Mouse (Mus musculus): Measurements from ENCODE around the gene Gm26897. TPM values are rescaled to one million over a fixed set of nuclear protein-coding genes. Genes with fewer than 3 reads are reported as not detected.

Gene Gm26897
- polyA plus RNA-seq (2012; rRNA removed): not detected in 2 replicates

DNA sequence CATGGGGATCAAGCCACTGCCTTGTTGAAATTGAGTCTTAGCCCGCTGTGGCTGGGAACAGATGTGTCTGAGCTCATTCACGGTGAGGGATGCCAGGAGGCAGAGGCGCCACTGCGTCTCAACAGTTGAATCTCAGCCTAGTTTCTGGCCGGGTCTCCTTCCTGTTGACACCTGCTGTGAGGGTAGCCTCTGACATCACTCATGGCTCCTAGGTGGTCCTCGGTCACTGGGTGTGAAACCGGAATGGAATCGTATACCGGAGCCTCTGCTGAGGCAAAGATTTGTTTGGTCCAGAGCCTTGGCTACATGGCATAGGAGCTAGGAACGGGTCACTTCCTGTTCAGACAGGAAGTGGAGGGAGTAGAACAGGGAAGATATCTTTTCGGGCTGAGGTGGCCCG is at the start of gene Gm26897:
Gm26897 (plus strand) TSS at position 74 of the 400 bp plus-strand sequence.
- no peak for DNase-seq (ENCODE audit: low read depth, low spot score)
- WGBS: 87% methylated on average over 12 of the region's 12 CpGs

DNA sequence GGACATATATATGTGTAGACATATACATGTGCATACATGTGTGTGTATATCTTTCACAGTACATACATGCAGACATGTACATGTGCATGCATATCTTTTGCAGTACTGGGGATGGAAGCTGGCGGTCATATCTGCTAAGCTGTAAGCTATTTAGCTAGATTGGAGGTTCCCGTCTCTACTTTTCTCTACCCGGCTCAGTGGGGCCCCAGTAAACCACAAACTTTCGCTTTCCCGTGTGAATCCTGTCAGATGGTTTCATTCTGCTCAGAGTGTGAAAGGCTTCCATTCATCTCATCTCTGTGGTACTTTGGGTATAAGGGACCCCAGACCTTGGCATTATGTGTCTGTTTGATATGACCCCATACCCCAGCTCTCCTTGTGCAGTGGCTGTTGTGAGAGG is 46.4 kb upstream of the Gm26897 start:
- DNase-seq (ENCODE audit: low read depth, low spot score): no peak
- 68% methylated on average over 5 of the region's 5 CpGs for WGBS

DNA sequence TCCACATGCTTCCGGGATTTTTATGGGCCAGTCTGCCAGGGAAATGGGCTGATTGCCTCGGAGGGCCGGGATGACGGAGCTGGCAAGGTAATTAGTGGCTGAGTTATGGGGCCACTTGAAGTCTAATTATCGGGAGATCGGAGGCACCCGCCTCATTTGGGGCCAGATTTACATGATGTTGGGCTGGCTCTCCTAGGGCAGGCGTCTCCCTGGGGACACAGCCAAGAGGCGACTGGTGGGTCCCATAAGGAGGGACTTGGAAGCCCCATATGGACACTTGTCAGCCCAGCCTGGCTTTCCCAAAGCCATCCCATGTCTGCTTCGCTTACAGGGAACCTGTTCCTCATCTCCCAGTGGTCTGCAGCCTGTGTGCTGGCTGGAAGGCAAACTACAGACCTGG is 45.1 kb upstream of the Gm26897 start:
- DNase-seq (ENCODE audit: low read depth, low spot score): no peak
- 48% methylated on average over 10 of the region's 10 CpGs for WGBS

DNA sequence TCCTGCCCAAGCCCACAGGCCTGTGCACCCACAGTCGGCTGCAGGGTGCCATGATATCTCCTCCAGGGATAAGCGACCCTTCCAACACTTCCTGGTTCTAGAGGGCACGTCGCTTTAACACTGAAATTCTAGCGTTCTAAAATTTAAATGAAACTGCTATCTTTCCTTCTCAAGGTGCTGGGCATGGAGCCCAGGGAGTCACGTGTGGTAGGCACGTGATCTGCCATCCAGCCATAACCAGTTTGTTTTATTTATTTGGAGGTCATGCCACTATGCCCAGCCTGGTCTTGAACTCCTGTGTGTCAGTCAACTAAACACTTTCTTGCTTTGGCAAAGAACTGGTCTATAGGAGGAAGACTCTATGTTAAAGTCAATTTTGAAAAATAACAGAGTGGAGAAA is 35.7 kb upstream of the Gm26897 start:
- DNase-seq (ENCODE audit: low read depth, low spot score): no peak
- 59% methylated on average over 7 of the region's 7 CpGs for WGBS

DNA sequence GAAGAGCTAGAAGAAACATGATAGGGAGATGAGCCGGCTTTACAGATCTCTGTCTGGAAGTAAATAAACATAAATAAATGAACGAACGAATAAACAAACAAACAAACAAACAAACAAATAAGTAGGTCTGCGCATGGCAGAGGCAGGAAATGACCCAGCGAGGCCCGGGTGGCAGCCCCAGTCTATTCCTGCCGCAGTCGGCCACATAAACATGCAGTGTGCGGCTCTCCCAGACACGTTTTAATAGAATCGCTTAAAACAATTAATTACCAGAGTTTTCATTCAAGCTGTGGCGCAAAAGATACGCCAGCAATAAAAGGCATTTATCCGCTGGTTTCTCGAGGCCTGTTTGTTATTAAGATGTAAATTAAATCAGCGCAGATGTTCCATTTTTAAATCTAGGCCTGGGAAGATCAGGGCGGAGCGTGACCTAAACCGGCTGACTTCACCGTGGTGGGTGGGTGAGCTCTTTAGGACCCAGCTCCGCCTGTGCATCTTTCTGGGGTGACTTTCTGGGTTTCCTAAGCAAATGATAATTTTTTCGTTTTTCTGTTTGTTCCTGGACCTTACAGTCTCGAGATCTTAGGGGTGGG is 33.9 kb upstream of the Gm26897 start:
- WGBS: 80% methylated on average over 23 of the region's 23 CpGs
- DNase-seq (ENCODE audit: low read depth, low spot score): no peak

DNA sequence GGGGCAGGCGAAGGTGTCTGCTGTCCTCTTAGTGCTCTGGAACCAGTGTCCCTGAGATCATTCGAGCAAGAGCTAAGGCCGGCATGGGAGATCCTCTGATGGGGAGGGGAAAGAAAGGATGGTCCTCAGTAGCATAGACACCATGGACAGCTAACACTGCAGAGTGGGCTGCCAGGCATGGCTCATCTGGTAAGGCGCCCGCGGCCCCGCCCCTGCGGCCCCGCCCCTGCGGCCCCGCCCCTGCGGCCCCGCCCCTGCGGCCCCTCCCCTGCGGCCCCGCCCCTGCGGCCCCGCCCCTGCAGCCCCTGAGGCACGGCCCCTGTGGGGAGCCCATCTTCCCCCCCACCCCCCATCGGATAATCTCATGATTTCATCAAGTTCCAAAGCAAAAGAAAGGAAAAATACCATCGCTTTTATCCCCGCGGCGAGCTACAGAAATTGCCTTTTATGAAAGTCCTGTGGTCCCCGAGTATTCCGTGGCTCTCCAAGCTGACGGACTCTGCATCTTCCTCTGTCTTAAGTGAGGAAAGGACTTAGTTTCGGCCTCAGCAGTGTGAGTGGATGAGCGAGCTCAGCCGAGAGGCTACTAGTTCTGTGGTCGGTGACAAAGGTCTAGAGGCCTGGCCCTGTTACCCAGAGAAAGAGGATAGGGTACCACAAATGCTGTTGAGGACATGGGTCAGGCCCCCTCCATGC is 31.9 kb upstream of the Gm26897 start:
- no peak for DNase-seq (ENCODE audit: low read depth, low spot score)
- 9% methylated on average over 31 of the region's 31 CpGs for WGBS

DNA sequence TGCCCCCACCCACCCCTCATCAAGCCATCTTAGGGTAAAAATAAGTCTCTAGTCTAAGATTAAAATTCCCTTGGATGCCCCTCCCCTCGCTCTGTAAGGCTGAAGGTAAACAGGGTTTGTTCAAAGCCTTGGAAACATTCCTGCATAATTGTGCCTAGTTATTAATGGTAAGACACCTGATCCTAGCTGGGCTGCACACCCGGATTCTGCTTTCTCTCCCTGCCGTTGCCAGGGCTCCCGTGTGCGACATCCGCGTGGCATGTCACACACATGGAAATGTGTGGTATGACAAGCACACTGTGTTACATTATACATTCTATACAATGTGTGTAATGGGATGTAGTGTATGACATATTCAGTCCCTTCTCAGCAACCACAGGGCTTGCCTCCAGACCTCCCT is 30.1 kb upstream of the Gm26897 start:
- WGBS: 84% methylated on average over 7 of the region's 7 CpGs
- DNase-seq (ENCODE audit: low read depth, low spot score): no peak

DNA sequence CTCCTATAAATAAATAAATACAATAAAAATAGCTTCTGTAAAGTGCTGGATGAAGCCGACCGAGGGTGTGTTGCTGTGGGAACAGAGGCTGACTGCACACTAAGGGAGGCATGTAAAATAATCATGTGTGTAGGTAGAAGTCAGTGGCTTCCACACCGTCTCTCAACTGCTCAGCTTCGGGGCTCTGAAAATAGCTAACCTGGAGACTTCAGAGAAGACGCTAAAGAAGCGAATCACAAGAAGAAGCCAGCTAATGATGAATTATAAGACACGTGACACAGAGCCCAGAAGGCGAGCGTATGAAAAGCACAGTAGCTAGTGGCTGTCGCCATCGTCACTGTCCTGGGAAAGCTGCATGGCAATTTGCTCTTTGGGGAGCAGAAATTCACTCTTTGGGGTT is 29.4 kb upstream of the Gm26897 start:
- no peak for DNase-seq (ENCODE audit: low read depth, low spot score)
- WGBS: 79% methylated on average over 11 of the region's 11 CpGs

DNA sequence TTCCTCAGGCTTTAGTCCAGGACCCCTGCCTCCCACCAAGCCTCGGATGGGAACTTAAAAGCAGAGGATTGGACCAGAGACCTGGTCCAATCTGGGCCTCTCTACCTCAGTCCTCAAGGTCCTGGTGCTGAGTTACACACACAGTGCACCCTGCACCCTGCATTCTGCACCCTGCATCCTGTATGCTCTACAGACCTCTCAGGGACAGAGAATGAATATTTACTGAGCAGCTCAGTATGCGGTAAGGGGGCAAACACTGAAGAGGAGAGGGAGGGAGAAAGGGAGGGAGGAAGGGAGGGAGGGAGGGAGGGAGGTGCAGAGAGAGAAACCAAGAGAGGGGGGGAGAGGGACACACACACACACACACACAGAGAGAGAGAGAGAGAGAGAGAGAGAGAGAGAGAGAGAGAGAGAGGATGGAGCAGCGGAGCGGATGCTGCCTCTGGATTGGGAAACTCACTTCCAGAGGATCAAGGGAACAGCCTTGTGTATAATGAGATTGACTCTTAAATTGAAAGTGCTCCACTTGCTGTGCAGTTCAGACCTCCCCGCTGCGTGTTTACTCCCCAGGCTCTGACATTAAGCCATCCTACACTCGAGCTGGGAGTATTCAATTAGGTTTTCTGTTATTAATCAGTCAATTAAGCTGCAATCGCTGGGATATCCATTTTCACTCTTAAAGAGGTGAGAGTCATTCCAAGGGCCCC is 24.4 kb upstream of the Gm26897 start:
- DNase-seq (ENCODE audit: low read depth, low spot score): no peak
- 46% methylated on average over 8 of the region's 8 CpGs for WGBS

DNA sequence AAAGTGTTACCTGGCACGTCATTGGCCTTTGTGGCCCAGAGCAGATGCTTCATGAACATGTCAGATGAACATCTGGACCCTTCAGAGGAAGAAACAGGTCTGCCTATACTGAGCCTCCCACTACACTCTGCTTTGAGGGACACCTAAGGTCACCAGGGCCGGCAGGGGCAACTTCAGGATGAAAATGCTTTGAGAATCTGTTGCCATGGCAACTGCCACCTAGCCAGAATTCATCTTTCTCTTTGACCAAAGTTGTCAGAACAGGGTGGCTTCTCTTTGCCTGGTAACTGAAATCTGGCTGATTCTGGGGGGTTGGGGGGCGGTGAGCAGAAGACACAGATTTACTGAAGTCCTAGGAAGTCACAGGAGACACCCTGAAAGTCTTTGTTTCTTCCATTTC is 14.7 kb upstream of the Gm26897 start:
- 54% methylated on average over 3 of the region's 3 CpGs for WGBS
- no peak for DNase-seq (ENCODE audit: low read depth, low spot score)

DNA sequence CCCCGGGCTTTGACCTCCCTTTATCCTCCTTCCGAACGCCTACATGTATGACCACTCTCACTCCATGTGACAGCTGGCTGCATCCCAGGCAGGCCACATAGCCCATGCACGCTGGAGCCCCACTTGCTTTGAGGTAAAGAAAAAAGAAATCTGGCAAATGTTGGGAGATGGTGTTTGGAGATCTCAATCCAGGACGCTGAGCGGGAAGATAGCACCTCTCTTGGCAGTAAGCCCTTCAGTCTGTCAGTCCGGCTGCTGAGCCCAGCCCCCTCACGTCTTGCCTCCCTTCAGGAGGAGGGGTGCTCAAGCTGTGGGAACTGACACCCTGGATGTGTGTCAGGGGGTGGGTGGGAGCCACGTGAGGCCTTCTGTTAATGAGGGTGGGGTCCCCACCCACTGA is 13.0 kb upstream of the Gm26897 start:
- DNase-seq (ENCODE audit: low read depth, low spot score): no peak
- WGBS: 68% methylated on average over 9 of the region's 9 CpGs

DNA sequence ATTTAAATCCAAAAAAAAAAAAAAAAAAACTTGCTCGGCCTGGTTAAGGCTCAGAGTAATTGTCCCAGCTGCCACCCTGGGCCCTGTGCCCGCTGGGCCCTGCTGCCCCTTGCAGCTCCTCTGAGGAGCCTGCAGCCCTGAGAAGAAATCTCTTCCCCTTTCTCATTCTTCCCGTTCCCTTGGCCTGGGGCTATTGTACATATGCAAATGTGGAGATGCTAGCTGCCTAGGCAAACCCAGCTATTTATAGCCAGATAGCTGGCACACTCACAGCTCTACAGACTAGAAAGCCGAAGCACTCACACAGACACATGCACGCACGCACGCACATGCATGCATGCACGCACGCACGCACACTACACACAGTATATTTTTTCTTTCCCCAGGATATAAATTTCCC is 9.0 kb upstream of the Gm26897 start:
- DNase-seq (ENCODE audit: low read depth, low spot score): no peak
- WGBS: 55% methylated on average over 10 of the region's 10 CpGs

DNA sequence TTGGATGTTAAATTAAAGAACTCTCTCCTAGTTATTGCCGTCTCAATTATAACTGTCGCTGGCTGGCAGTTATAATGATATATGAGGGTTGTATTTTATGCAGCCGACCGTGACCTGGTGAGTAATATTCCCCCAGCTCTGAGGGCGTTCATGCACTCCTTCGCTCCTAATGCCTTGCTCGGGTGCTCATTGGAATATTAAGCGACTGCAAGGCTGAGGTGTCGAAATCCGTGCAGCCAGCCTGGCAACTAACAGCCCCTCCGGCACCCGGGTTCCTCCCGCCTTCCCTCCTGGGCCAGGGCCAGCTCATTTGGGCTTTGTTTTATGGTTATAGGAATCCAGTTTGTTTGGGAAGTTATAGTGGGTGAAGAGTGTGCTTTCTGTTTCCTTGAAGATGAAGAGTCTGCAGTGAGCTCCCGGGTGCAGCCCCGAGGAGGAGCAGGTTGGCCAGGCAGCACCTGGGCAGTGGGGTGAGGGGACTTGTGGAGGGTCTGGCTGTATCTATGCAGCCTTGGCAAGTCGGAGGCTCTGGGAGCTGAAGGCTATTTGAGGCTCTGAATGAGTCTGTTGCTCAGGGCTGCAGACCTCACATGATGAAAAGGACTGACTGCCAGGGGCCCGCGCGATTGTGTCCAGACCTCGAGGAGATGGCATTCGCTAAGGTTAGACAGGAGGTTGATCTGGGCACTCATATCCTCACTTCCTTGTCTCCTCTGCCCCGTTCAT is 8.4 kb upstream of the Gm26897 start:
- DNase-seq (ENCODE audit: low read depth, low spot score): no peak
- WGBS: 29% methylated on average over 22 of the region's 22 CpGs

DNA sequence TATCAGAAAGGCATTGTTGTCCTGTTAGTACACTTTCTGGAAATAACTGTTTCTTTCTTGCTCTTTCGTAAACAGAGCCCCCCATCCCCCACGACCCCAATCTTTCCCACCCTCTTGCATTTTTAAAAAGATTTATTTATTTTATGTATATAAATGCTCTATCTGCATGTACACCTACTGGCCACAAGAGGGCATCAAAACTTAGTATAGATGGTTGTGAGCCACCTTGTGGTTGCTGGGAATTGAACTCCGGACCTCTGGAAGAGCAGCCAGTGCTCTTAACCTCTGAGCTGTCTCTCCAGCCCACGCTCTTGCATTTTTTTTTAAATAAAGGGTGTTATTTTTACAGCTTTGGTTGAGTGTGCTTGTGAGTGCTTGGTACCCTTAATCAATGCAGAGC is 5.3 kb upstream of the Gm26897 start:
- WGBS: 77% methylated on average over 4 of the region's 4 CpGs
- no peak for DNase-seq (ENCODE audit: low read depth, low spot score)

DNA sequence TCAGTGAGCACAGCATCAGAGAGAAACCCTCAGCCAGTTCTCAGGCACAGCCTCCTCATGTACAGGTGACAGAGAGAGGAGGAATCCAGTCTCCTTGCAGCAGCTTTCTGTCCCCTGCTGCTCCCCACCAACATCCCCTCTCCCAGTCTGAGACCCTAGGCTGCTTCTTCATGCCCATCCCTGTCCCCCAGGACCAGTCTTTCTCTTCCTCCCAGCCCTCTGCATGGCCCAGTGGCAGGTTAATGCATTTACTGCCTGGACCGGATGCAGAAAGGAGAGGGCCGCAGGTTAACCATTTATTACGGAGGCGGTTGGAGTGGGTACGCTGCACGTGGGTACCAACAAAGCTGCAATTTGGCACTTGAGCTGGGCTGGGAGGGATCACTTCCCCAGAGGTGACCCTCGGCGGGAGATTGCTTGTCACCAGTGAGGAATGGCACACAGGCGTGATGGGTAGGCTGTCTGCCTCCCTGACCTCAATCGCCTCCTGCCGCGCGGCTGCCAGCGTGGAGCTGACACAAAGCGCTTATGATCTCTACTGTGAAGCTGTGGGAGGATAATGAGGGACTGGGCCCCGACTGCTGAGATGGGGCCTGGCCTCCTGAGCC is 3.1 kb upstream of the Gm26897 start:
- WGBS: 47% methylated on average over 16 of the region's 16 CpGs
- no peak for DNase-seq (ENCODE audit: low read depth, low spot score)

DNA sequence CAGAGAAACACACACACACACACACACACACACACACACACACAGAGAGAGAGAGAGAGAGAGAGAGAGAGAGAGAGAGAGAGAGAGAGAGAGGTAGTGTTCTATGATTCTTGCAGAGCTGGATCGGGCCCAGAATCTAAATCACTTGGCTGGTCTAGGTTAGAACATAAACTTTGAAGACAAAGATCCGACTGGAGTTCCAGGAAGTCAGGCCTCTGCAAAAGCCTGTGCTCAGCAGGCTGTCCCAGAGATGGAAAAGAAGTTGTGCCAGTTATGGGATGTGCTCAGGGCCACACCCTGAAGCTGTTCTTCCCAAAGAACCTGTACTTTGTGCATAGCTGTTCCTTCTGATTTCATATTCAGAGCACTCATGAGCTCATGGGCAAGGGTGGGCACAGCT is 1.5 kb upstream of the Gm26897 start:
- DNase-seq (ENCODE audit: low read depth, low spot score): no peak
- WGBS: 33% methylated on average over 2 of the region's 2 CpGs

DNA sequence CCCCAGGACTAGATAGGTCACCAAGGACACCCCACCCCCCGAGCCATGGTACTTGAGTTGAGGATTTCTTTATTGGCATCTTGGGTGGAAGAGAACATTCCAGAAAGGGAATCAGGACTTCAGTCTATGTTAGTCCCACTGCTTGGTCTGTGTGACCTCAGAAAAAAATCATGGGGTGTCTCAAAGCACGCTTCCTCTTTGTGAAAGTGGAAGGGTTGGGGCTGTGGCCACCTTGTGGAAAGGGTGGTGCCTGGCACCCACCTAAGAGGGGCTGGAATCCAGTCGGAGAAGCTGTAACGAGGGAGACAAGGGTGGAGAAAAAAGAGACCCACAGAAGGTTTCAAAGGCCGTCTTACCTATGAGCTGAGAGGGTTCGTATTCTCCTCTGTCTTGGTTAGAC is 5.8 kb downstream of the Gm26897 start:
- WGBS: 59% methylated on average over 6 of the region's 6 CpGs
- DNase-seq (ENCODE audit: low read depth, low spot score): no peak

DNA sequence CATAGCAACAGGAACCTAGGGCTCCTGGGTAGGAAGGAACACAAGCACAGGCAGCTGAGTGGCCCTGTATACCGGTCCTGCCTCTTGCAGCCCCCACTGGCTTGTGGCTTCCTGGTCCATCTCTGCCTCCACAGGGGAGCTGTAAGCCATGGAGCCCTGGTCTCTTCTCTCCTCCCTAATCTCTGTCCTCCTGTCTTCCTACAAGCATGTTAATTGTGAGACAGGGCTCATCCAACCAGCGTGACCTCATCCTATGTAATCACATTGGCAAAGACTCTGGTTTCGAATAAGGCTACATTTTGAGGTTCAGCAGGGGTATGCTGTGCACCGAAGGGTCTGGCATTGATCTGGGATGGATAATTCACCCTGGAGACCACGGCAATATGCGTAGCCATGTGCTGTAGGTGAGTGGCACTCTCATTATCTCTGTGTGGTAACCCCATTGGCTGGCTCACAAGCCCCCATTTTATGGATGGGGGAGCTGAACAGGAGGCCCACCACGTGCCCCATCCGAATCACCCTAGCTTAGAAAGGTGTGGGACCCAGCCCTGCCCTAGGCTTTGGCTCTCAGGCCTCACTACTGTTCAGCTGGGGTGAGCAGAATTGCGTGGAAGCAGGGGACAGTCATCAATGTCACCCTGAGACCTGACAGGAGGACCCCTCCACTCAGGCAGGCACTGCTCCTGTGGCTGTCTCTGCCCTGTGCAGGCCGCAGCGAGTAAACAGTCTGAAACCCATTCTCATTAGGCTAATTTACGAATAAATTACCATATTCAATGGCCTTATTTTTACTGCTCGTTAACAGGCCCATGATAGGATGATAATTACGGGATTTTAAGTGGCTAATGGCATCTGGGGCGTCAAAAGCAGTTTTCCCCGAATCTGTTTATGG is 6.9 kb downstream of the Gm26897 start:
- DNase-seq (ENCODE audit: low read depth, low spot score): no peak
- WGBS: 66% methylated on average over 16 of the region's 16 CpGs

DNA sequence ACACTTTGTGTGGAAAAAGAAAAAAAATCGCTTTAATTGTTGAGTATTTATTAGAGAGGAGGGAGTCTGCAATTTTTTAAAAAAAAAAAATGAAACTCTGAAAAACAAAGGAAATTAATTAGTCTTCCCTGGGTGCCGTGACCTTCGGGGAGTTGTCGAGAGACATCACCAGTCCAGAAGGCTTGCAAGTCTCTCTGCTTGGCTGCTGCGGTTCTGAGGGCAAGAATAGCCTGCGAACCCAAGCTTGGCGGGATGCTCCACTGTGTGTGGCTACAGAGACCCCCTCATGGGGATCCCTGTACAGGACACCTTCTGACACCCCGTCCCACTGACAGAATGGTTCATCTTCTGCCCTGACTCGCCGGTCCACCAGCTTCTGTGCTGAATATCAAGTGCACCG is 7.6 kb downstream of the Gm26897 start:
- WGBS: 50% methylated on average over 11 of the region's 11 CpGs
- DNase-seq (ENCODE audit: low read depth, low spot score): no peak

All from large intestine, adult 2 months (tissue).